Mouse (Mus musculus): ENCODE measurements around the gene 4930595D18Rik.

DNA sequence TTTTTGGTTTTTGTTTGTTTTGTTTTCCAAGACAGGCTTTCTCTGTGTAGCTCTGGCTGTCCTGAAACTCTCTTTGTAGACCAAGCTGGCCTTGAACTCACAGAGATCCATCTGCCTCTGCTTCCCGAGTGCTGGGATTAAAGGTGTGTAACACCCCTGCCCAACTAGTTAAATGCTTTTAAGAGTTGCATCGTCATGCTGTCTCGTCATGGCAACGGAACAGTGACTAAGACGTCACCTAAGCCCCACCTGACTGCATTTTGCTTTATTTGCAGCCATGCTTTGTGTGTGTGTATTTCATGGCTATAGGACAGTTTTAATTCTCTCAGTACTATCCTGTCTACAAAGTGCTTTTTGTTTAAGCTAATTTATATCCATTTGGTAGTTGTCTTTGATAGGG, 27.4 kb upstream of the 4930595D18Rik start:
- TF ChIP-seq CTCF (IDR thresholded peaks at IDR 0.05; ENCODE audit: low read depth): no peak
- no peak for TF ChIP-seq EP300 (optimal IDR thresholded peaks at IDR 0.05)
